Mouse (Mus musculus): Measurements from ENCODE around the gene Baz1b. TPM values are rescaled to one million over a fixed set of nuclear protein-coding genes. Genes with fewer than 3 reads are reported as not detected.
"Not testable (repeated sequence)": the region's sequence is repeated elsewhere in the genome, so short reads cannot be mapped to it uniquely, and the experiment has no call there.

Baz1b gene
- polyA plus RNA-seq, 1 experiment = 14.7 TPM

GRCm38 (mm10) chr5:135208197-135208596 lies 21.1 kb downstream of the Baz1b start:
- no peak for TF ChIP-seq POLR2A (IDR thresholded peaks at IDR 0.05; ENCODE audit: low read depth, low read length)
- no peak for TF ChIP-seq CTCF (IDR thresholded peaks at IDR 0.05; ENCODE audit: extremely low read depth, insufficient read length, insufficient replicate concordance, low read depth, low read length)
- Histone ChIP-seq H3K4me3 (ENCODE audit: low read depth, low read length) (no peak overlapping the region), H3K27me3 (ENCODE audit: control insufficient read depth, insufficient read depth, low read length) (no peaks in the 10 kb centered on the region), H3K36me3 (ENCODE audit: control insufficient read depth, insufficient read depth, low read length) (peaks cover 57% of the 10 kb centered on the region), H3K27ac (ENCODE audit: insufficient read depth, low read depth, low read length) (no peak overlapping the region), H3K4me1 (ENCODE audit: control insufficient read depth, insufficient read depth, insufficient read length, low read length) (no peaks in the 10 kb centered on the region)
- 95% methylated on average over 1 of the region's 1 CpGs for WGBS

- no peaks in the 10 kb centered on the region for H3K27me3 ChIP-seq (ENCODE audit: control insufficient read depth, insufficient read depth, low read length)
- TF ChIP-seq POLR2A (IDR thresholded peaks at IDR 0.05; ENCODE audit: low read depth, low read length) (no peak), CTCF (IDR thresholded peaks at IDR 0.05; ENCODE audit: extremely low read depth, insufficient read length, insufficient replicate concordance, low read depth, low read length) (no peak)
- WGBS = 87% methylated on average over 6 of the region's 6 CpGs
Observed at GRCm38 (mm10) chr5:135216871-135217270, 29.8 kb downstream of the Baz1b start.

GRCm38 (mm10) chr5:135220941-135221340 lies 33.9 kb downstream of the Baz1b start:
- TF ChIP-seq CTCF (IDR thresholded peaks at IDR 0.05; ENCODE audit: extremely low read depth, insufficient read length, insufficient replicate concordance, low read depth, low read length) = no peak
- no peak for TF ChIP-seq POLR2A (IDR thresholded peaks at IDR 0.05; ENCODE audit: low read depth, low read length)
- Histone ChIP-seq H3K4me1 (ENCODE audit: control insufficient read depth, insufficient read depth, insufficient read length, low read length) (no peaks in the 10 kb centered on the region), H3K27me3 (ENCODE audit: control insufficient read depth, insufficient read depth, low read length) (no peaks in the 10 kb centered on the region), H3K27ac (ENCODE audit: insufficient read depth, low read depth, low read length) (no peak overlapping the region), H3K36me3 (ENCODE audit: control insufficient read depth, insufficient read depth, low read length) (peaks cover 75% of the 10 kb centered on the region), H3K4me3 (ENCODE audit: low read depth, low read length) (no peak overlapping the region)

More at GRCm38 (mm10) chr5:135216871-135217270, 29.8 kb downstream of the Baz1b start:
- Histone ChIP-seq H3K4me3 (ENCODE audit: low read depth, low read length) (no peak overlapping the region), H3K36me3 (ENCODE audit: control insufficient read depth, insufficient read depth, low read length) (peaks cover 80% of the 10 kb centered on the region), H3K27ac (ENCODE audit: insufficient read depth, low read depth, low read length) (no peak overlapping the region), H3K4me1 (ENCODE audit: control insufficient read depth, insufficient read depth, insufficient read length, low read length) (no peaks in the 10 kb centered on the region)

- Histone ChIP-seq H3K4me1 (ENCODE audit: control insufficient read depth, insufficient read depth, insufficient read length, low read length) (no peaks in the 10 kb centered on the region), H3K27ac (ENCODE audit: insufficient read depth, low read depth, low read length) (no peak overlapping the region), H3K36me3 (ENCODE audit: control insufficient read depth, insufficient read depth, low read length) (peaks cover 71% of the 10 kb centered on the region), H3K27me3 (ENCODE audit: control insufficient read depth, insufficient read depth, low read length) (no peaks in the 10 kb centered on the region), H3K4me3 (ENCODE audit: low read depth, low read length) (no peak overlapping the region)
- TF ChIP-seq POLR2A (IDR thresholded peaks at IDR 0.05; ENCODE audit: low read depth, low read length) (no peak), CTCF (IDR thresholded peaks at IDR 0.05; ENCODE audit: extremely low read depth, insufficient read length, insufficient replicate concordance, low read depth, low read length) (no peak)
- WGBS = 91% methylated on average over 7 of the region's 7 CpGs
Observed at GRCm38 (mm10) chr5:135222066-135222465, 35.0 kb downstream of the Baz1b start.

GRCm38 (mm10) chr5:135224169-135224568 lies 37.1 kb downstream of the Baz1b start:
- 95% methylated on average over 3 of the region's 3 CpGs for WGBS
- no peak overlapping the region for H3K4me3 ChIP-seq (ENCODE audit: low read depth, low read length)
- no peak for TF ChIP-seq CTCF (IDR thresholded peaks at IDR 0.05; ENCODE audit: extremely low read depth, insufficient read length, insufficient replicate concordance, low read depth, low read length)
- TF ChIP-seq POLR2A (IDR thresholded peaks at IDR 0.05; ENCODE audit: low read depth, low read length) = no peak
- H3K27me3 ChIP-seq (ENCODE audit: control insufficient read depth, insufficient read depth, low read length) = no peaks in the 10 kb centered on the region
- H3K27ac ChIP-seq (ENCODE audit: insufficient read depth, low read depth, low read length) = no peak overlapping the region
- H3K4me1 ChIP-seq (ENCODE audit: control insufficient read depth, insufficient read depth, insufficient read length, low read length) = no peaks in the 10 kb centered on the region
- H3K36me3 ChIP-seq (ENCODE audit: control insufficient read depth, insufficient read depth, low read length) = peaks cover 68% of the 10 kb centered on the region

- not testable (repeated sequence) for H3K27me3 ChIP-seq (ENCODE audit: control insufficient read depth, insufficient read depth, low read length); H3K4me1 ChIP-seq (ENCODE audit: control insufficient read depth, insufficient read depth, insufficient read length, low read length); H3K4me3 ChIP-seq (ENCODE audit: low read depth, low read length); H3K27ac ChIP-seq (ENCODE audit: insufficient read depth, low read depth, low read length)
- WGBS = 95% methylated on average over 4 of the region's 4 CpGs
- H3K36me3 ChIP-seq (ENCODE audit: control insufficient read depth, insufficient read depth, low read length) = peaks cover 71% of the 10 kb centered on the region
Observed at GRCm38 (mm10) chr5:135225879-135226278, 38.8 kb downstream of the Baz1b start.

GRCm38 (mm10) chr5:135230186-135230585 lies 43.1 kb downstream of the Baz1b start:
- TF ChIP-seq CTCF (IDR thresholded peaks at IDR 0.05; ENCODE audit: extremely low read depth, insufficient read length, insufficient replicate concordance, low read depth, low read length) (no peak), POLR2A (IDR thresholded peaks at IDR 0.05; ENCODE audit: low read depth, low read length) (no peak)
- Histone ChIP-seq H3K36me3 (ENCODE audit: control insufficient read depth, insufficient read depth, low read length) (peaks cover 76% of the 10 kb centered on the region), H3K4me1 (ENCODE audit: control insufficient read depth, insufficient read depth, insufficient read length, low read length) (no peaks in the 10 kb centered on the region), H3K4me3 (ENCODE audit: low read depth, low read length) (no peak overlapping the region), H3K27ac (ENCODE audit: insufficient read depth, low read depth, low read length) (no peak overlapping the region), H3K27me3 (ENCODE audit: control insufficient read depth, insufficient read depth, low read length) (no peaks in the 10 kb centered on the region)
- WGBS = 89% methylated on average over 4 of the region's 4 CpGs

Measured in small intestine, adult 2 months (tissue).